Mouse (Mus musculus): Measurements from ENCODE around the gene Olfr896-ps1.

DNA sequence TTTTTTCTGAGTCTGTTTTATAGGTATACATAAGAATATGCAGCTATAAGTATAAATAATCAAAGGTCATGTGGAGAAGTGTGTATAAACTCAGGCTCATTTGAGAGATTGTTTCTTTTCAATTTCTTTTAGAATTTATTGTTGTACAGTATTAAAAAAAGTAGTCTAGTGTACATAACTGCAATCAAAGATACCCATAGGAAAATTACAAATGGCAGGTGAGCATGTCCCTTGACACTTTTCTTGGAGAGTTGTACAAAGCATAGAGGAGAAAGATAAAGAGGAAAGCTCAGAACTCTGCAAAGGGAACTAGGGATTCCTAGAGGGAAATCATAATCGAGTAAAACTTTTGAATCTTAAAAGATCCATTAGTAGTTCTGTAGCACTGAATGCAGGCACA lies at the start of gene Olfr896-ps1:
- no peak for TF ChIP-seq CTCF (IDR thresholded peaks at IDR 0.05; ENCODE audit: low read depth)
- TF ChIP-seq EP300 (optimal IDR thresholded peaks at IDR 0.05), result no peak

Measured in stomach, postnatal 0 days (tissue).